Mouse (Mus musculus) cerebellum, adult 9-11 months (tissue): ENCODE measurements at regions not wholly inside any gene's neighbourhood (a gene's known extent, or its start where the extent isn't known, plus 50 kb on each side); places are given as distances from the start of the nearest gene placed in this dataset.
"Not testable (repeated sequence)": the region's sequence is repeated elsewhere in the genome, so short reads cannot be mapped to it uniquely, and the experiment has no call there.

Source experiments
- DNase-seq: peaks from one replicate; pipeline ENCODE4 v3.0.0; 2022

GRCm38 (mm10) chr15:87818566-87818965 is 274.5 kb downstream of the Fam19a5 start:
- no peak for DNase-seq

GRCm38 (mm10) chr15:87842097-87842496 is 298.0 kb downstream of the Fam19a5 start:
- no peak for DNase-seq

DNA sequence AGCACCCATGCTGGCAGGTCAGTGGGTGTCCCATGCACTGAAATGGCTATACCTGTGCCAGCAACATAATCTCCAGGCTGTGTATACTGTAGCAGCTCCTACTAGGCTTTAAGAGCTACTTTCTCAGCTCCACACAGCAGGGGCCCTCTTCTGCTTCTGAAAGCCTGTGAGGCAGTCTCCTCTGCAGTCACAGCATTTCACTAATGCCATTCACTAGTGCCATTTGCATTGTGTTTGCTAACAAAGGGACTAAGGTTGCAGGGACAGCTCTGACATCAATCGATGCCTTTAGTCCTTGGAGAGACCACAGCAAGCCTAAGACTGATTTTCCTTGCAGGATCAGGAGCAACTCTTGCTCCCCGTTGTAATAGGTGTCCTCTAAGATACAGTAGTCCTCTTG is 315.0 kb downstream of the Fam19a5 start:
- DNase-seq = no peak

GRCm38 (mm10) chr15:87876286-87876899 is 332.3 kb downstream of the Fam19a5 start:
- no peak for DNase-seq

GRCm38 (mm10) chr15:87890903-87891302 is 346.8 kb downstream of the Fam19a5 start:
- DNase-seq = no peak

- DNase-seq = not testable (repeated sequence)
Measured at GRCm38 (mm10) chr15:87894866-87895265, 350.8 kb downstream of the Fam19a5 start.

- DNase-seq = no peak
Measured at GRCm38 (mm10) chr15:87898655-87899054, 354.6 kb downstream of the Fam19a5 start.

DNA sequence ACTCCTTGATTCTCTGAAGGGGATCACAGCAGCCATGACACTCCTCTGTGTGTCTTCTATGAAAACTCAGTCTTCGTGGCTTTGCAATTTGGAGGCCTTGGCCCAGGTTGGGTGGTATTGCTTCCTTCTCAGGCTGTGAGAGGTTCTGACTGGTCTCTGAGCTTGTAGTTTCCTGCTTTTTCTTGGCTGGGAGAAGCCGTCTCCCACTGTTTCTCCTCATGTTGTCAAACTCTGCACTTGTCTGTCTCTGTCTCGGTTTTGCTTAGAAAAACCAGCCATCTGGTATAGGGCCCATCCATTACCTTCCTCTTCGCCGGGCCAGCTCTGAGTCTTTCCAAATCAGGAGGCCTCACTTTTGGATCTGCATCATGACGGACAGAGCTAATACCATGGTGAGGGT is 360.3 kb downstream of the Fam19a5 start:
- peak; percentile 41 for DNase-seq

GRCm38 (mm10) chr15:87906310-87906709 is 362.2 kb downstream of the Fam19a5 start:
- DNase-seq = peak; percentile 8

- no peak for DNase-seq
Measured at GRCm38 (mm10) chr15:87922091-87922490, 378.0 kb downstream of the Fam19a5 start.

DNA sequence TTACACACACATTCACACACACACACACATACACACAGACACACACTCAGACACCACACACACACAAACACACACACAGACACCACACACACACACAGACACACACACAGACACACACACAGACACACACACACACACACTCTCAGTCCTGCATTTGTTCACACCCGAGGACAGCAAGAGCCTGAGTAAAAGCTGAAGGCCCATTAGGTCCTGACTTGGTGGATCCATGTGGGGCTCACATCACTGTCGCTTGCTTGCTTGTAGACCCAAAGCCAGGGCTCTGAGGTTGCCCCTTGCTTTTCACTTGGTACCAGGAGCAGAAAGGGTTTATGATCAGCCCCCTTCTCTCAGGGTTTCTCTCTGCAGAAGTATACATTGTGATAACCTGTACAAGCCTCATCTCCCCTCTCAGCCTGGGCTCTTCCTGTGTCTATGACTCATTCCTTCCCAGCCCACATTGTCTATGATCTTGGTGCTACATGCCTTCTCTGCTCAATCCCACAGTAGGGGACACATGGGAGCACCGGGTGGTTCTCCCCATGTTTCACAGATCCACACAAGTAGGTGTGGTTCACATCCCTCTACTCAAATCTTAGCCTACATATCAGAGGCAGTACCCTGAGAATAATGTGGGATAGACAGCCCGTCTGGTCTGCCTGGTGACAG is 378.8 kb downstream of the Fam19a5 start:
- no peak for DNase-seq

DNA sequence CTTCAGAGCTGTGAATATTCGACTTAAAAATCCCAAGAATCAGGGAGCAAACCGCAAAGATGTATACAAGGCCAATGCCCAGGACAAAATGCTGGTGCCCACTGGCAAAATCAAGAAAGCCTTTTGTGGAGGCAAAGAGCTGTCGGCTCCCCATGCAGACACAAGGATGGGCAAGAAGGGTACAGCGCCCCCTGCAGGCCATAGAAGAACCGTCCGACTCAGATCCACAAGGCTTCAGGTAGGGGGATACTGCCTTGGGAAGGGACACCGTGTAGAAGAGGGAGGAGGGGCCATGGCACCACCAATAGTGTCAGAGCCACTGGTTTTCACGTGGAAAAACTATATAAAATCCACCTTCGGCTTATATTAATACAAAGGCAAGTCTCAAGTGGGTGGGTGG is 379.8 kb downstream of the Fam19a5 start:
- no peak for DNase-seq

DNA sequence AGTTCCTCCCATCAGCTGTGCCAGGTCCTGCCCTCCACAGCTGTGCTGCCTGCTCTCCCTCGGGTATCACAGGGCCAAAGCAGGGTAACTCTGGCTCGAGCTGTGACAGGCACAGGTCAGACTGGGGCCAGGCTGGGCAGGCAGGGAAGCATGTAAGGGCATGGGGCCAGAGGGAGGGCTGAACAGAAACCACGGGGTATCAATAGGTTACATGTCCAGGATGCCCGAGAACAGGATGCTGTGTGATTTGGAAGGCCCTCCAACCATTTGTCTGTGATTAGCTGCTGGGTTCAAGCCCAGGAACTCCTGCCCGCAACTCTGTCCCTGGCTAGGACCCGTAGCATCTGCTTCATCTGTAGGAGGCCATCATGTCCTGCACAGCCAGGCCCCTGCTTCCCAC is 391.9 kb downstream of the Fam19a5 start:
- DNase-seq = no peak

GRCm38 (mm10) chr15:87940837-87941236 is 396.7 kb downstream of the Fam19a5 start:
- peak; percentile 58 for DNase-seq

DNA sequence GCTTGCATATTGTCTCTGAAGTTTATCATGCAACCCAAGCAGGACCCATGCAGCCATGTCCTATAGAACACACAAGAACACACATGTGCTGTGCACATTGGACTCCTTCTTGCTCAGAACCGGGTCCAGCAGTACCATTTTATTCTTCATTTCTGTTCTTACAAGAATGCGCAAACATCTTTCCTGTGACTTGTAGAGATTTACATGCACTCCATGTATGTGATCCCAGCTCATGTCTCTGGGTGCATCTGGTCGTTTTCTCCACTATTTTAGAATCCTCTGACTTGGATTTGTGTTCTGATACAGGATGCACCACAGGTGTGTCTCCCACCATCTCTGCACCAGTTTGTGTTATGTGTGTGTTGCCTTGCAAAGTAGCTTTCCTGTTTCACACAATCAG is 408.4 kb downstream of the Fam19a5 start:
- no peak for DNase-seq

DNA sequence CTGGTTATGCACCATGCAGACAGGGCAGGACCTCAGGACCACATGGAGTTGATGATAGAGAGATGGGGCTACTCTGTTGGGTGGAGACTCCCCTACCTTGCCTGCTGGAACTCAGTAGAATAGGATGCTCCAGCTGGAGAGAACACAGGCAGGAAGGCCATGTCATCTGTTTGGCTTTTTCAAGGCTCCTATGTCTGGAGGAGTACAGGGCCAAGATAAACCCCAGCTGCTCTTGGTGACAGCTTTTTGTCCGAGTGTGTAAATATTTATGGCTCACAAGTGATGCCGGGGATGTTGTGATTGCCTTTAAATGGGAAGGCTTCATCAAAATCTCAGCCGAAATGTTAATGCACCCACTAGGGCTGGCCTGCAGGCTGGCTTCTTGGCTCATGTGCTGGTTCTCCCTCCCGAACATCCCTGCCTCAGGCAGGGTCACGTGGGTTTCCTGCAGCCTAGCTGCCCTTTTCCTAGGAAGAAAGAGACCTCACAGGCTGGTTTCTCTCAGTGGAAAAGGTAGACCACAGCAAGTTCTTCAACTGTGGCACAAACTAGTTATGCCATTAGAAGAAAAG is 411.7 kb downstream of the Fam19a5 start:
- DNase-seq = no peak

DNA sequence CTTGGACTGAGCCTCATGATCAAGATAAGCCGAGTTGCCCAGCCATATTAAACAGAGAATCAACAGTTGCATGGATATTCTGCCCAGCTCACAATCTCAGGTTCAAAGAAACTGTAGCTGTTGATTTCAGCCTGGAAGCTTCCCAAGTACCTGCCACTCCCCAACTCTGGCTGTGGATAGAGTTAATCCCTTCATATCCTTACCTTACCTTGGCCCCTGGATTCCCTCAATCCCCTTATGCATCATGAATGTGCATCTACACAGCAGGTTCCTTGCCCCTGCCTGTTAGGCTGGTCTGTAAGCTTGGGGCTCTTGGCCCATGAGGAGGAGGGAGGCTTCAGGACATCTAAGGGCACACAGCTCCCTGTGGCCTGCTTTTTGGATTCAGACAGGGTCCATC is 414.8 kb downstream of the Fam19a5 start:
- no peak for DNase-seq

DNA sequence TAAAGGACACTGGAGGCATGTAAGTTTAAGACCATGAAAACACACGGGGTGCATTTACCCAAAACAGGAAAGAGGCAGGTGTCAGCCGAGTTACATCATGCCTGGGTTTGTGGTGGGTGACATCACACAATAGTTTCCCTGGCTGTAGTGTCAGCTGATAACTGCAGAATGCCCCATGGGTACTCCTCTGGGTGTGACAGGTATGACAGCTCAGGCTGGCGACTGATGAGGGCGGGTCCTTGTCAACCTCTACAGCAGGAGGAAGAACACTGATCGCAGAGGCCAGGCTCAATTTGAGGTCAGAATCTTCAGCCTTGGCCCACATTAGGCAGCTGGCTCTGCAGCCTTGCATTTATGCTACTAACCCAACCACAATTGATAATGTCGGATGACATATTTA is 428.5 kb downstream of the Fam19a5 start:
- DNase-seq = no peak

DNA sequence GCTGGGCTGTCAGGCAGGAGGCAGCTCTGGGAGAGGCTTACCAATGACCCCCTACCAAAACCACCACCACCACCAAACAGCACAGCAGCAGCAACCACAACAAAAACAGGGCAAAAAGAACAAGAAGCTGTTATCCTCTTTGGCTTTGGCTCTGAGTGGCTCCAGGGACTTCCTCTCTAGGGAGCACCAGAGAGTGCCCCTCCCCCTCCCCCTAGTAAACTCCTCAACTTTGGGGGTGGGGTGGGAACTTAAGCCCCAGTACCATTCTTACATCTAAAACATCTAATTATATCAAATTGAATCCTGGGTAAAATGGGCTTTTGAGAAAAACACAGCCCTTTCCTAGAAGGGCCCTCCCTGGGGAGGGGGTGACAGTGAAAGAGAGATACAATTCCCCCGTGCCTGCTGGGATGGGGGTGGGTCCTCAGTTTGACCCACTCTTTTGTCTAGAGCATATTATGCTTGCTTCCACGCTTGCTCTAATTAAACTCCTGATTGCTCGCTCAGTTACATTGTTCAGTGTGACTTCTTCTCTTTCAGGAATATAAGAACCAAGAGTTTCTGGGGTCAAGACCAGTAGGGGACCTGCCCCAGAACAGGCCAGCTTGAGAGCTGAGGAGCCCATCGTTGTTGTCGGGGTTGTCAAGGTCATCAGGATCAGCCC is 443.4 kb downstream of the Fam19a5 start:
- DNase-seq = no peak

DNA sequence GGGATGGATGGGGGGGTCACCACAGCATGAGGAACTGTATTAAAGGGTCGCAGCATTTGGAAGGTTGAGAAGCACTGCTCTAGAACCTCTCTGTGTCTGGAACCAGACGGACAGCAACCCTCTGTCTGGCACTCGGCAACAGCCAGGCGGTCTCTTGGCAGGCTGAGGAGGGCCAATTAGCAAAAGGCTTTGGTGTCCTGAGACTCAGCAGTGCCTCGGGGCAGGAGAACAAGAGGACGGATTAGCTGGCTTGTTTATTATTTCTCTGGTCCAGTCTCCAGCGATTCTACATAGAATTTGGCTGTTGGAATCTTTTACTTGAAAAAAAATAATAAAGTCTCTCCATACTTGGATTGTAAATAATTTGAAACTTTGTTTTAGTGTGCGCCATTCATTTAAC is 450.4 kb downstream of the Fam19a5 start:
- peak; percentile 4 for DNase-seq

- peak; percentile 11 for DNase-seq
Measured at GRCm38 (mm10) chr15:88017076-88017475, 473.0 kb downstream of the Fam19a5 start.

DNA sequence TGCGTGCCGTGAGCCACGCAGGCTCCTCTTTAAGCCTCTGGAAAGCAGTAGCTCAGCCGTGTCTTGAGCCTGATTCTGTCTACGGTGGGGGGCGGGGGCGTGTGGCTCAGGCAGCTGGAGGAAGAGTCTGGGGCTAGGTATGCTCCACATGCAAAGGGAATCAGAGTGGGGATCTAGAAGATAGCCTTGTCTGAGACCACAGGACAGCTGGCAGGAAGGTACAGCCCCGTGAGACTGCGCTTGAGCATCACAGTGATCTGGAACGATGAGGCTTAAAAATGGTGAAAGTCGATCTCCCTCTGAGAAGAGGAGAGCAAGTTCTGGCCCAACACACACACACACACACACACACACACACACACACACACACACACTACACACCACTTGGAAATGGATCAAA is 488.7 kb downstream of the Fam19a5 start:
- no peak for DNase-seq

DNA sequence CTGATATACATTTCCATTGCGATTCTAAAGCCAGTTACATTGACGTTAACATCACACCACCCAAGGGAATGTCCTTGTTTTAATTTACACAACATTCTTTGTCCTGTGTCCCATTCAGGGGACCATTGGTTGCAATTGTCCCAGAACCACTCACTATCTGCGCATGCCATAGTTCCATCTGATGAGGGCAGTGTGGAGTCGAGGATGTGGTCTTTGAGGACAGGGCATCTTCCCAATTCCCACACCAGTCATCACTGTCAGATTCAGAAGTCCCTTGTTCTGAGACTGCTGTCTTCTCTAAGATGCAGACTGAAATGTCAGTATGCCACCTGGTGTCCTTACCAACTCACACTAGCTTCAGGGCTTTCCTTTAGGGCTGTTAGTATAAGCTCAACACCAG is 489.6 kb downstream of the Fam19a5 start:
- DNase-seq = no peak

- DNase-seq = no peak
Measured at GRCm38 (mm10) chr15:88035486-88035885, 491.4 kb downstream of the Fam19a5 start.
